Mouse (Mus musculus) urinary bladder, adult 2 months (tissue): ENCODE results near the gene Zfp273. TPM values are rescaled to one million over a fixed set of nuclear protein-coding genes. Genes with fewer than 3 reads are reported as not detected.
"Not testable (repeated sequence)": the region's sequence is repeated elsewhere in the genome, so short reads cannot be mapped to it uniquely, and the experiment has no call there.

Source experiments
- DNase-seq: peaks from one replicate; pipeline ENCODE4 v3.0.0; 2022; ENCODE audit warnings: low spot score
- polyA plus RNA-seq: library from polyadenylated mRNA; depleted of rRNA; stranded (reverse); fragments of >200 nt; gene quantifications from 2 replicates; pipeline ENCODE4 v1.2.3, GENCODE M21; 2012; rRNA removed

The Zfp273 gene
- polyA plus RNA-seq, 1 experiment = 3.4 TPM

- DNase-seq = no peak
Measured at GRCm38 (mm10) chr13:67867899-67868298, 54.4 kb downstream of the Zfp273 start.

DNA sequence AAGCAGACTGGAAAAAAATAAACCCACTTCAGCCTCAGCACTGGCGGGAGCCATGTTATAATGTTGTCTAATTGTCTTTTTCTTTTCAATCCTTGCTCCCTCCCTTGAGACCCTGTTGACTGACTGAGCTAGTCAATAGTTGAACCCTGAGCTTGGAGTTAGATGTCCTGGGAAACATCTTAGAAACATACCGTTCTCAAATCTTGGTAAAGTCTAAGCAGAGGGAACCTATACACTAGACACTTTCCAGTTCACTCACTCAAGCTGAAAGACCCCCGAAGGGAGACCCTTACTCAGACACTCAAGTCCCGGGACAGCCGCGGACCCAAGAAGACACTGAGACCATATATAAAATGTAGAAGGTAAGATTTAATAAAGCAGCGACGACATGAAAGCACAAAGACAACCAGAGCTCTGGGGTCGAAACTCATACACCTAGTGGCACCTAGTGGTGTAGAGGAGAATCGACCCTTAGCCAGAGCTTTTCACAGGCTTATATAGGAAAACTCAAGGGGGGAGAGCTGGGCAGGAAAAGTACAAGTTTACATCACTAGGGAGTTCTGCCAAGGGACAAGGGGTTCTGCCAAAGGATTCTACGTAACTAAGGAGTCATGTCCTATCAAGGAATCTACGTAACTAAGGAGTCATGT lies 62.6 kb downstream of the Zfp273 start:
- not testable (repeated sequence) for DNase-seq

Other genes starting within 250 kb of the Zfp273 start
- gene Zfp729b, start 204.0 kb upstream of the Zfp273 start, polyA plus RNA-seq = 3.9 and 4.4 TPM in 2 replicates
- gene Gm49345, start 176.0 kb upstream of the Zfp273 start, polyA plus RNA-seq = not detected in 2 replicates
- 4.4 and 5.4 TPM in 2 replicates for gene Zfp729a, start 175.9 kb upstream of the Zfp273 start, polyA plus RNA-seq
- gene Zfp738, start 126.7 kb upstream of the Zfp273 start, polyA plus RNA-seq = 7.4 and 7.7 TPM in 2 replicates
- 5.8 and 6.5 TPM in 2 replicates for gene Zfp65, start 84.6 kb upstream of the Zfp273 start, polyA plus RNA-seq
- 3.7 and 4.1 TPM in 2 replicates for gene Zfp85, start 58.5 kb upstream of the Zfp273 start, polyA plus RNA-seq
- gene Zfp493, start 34.0 kb upstream of the Zfp273 start, polyA plus RNA-seq = 2.2 and 2.3 TPM in 2 replicates
- 3.7 TPM in 2 replicates for gene Gm10037, start 17.4 kb downstream of the Zfp273 start, polyA plus RNA-seq
- gene BC048507, start 49.6 kb downstream of the Zfp273 start, polyA plus RNA-seq = not detected in 2 replicates